Mouse (Mus musculus): ENCODE measurements at regions not wholly inside any gene's neighbourhood (a gene's known extent, or its start where the extent isn't known, plus 50 kb on each side); places are given as distances from the start of the nearest gene placed in this dataset.

GRCm38 (mm10) chr3:147041201-147041600 is 189.0 kb downstream of the Ttll7 start:
- no peak for ATAC-seq
- H3K9me3 ChIP-seq (ENCODE audit: control insufficient read depth, low read length), result no peaks in the 10 kb centered on the region
- no peak overlapping the region for H3K4me3 ChIP-seq (ENCODE audit: low read length)
- H3K9ac ChIP-seq (ENCODE audit: low read depth, low read length), result no peak overlapping the region
- no peak overlapping the region for H3K27ac ChIP-seq (ENCODE audit: low read length)
- H3K4me2 ChIP-seq (ENCODE audit: low read depth, low read length), result no peak overlapping the region
- no peaks in the 10 kb centered on the region for H3K4me1 ChIP-seq (ENCODE audit: control insufficient read depth, insufficient read depth, low read length)
- H3K27me3 ChIP-seq (replicated peaks; ENCODE audit: control insufficient read depth, insufficient read depth, low read length), result no peaks in the 10 kb centered on the region
- WGBS, result 92% methylated on average over 4 of the region's 4 CpGs
- H3K36me3 ChIP-seq (ENCODE audit: control insufficient read depth, insufficient read depth, low read length), result no peaks in the 10 kb centered on the region

- Histone ChIP-seq H3K27me3 (replicated peaks; ENCODE audit: control insufficient read depth, insufficient read depth, low read length) (no peaks in the 10 kb centered on the region), H3K36me3 (ENCODE audit: control insufficient read depth, insufficient read depth, low read length) (no peaks in the 10 kb centered on the region), H3K4me3 (ENCODE audit: low read length) (no peak overlapping the region), H3K4me1 (ENCODE audit: control insufficient read depth, insufficient read depth, low read length) (no peaks in the 10 kb centered on the region), H3K9me3 (ENCODE audit: control insufficient read depth, low read length) (no peaks in the 10 kb centered on the region), H3K9ac (ENCODE audit: low read depth, low read length) (no peak overlapping the region), H3K27ac (ENCODE audit: low read length) (no peak overlapping the region), H3K4me2 (ENCODE audit: low read depth, low read length) (no peak overlapping the region)
- no peak for ATAC-seq
- WGBS, result 75% methylated on average over 3 of the region's 3 CpGs
Observed at GRCm38 (mm10) chr3:147042911-147043310, 190.7 kb downstream of the Ttll7 start.

- no peak for ATAC-seq
- Histone ChIP-seq H3K4me3 (ENCODE audit: low read length) (no peak overlapping the region), H3K27ac (ENCODE audit: low read length) (no peak overlapping the region), H3K9me3 (ENCODE audit: control insufficient read depth, low read length) (no peaks in the 10 kb centered on the region), H3K4me2 (ENCODE audit: low read depth, low read length) (no peak overlapping the region), H3K36me3 (ENCODE audit: control insufficient read depth, insufficient read depth, low read length) (no peaks in the 10 kb centered on the region), H3K4me1 (ENCODE audit: control insufficient read depth, insufficient read depth, low read length) (no peaks in the 10 kb centered on the region), H3K27me3 (replicated peaks; ENCODE audit: control insufficient read depth, insufficient read depth, low read length) (no peaks in the 10 kb centered on the region), H3K9ac (ENCODE audit: low read depth, low read length) (no peak overlapping the region)
- WGBS, result 57% methylated on average over 2 of the region's 2 CpGs
Observed at GRCm38 (mm10) chr3:147046634-147047033, 194.5 kb downstream of the Ttll7 start.

- Histone ChIP-seq H3K27ac (ENCODE audit: low read length) (no peak overlapping the region), H3K4me2 (ENCODE audit: low read depth, low read length) (no peak overlapping the region), H3K27me3 (replicated peaks; ENCODE audit: control insufficient read depth, insufficient read depth, low read length) (no peaks in the 10 kb centered on the region), H3K4me1 (ENCODE audit: control insufficient read depth, insufficient read depth, low read length) (no peaks in the 10 kb centered on the region), H3K36me3 (ENCODE audit: control insufficient read depth, insufficient read depth, low read length) (no peaks in the 10 kb centered on the region), H3K9ac (ENCODE audit: low read depth, low read length) (no peak overlapping the region), H3K4me3 (ENCODE audit: low read length) (no peak overlapping the region), H3K9me3 (ENCODE audit: control insufficient read depth, low read length) (no peaks in the 10 kb centered on the region)
- no peak for ATAC-seq
- WGBS, result 79% methylated on average over 8 of the region's 8 CpGs
Observed at GRCm38 (mm10) chr3:147054157-147054838, 202.1 kb downstream of the Ttll7 start.

GRCm38 (mm10) chr3:147057874-147058273 is 205.7 kb downstream of the Ttll7 start:
- Histone ChIP-seq H3K4me1 (ENCODE audit: control insufficient read depth, insufficient read depth, low read length) (no peaks in the 10 kb centered on the region), H3K36me3 (ENCODE audit: control insufficient read depth, insufficient read depth, low read length) (no peaks in the 10 kb centered on the region)
- no peak for ATAC-seq

GRCm38 (mm10) chr3:147060659-147061058 is 208.5 kb downstream of the Ttll7 start:
- Histone ChIP-seq H3K4me2 (ENCODE audit: low read depth, low read length) (no peak overlapping the region), H3K27ac (ENCODE audit: low read length) (no peak overlapping the region), H3K4me1 (ENCODE audit: control insufficient read depth, insufficient read depth, low read length) (no peaks in the 10 kb centered on the region), H3K9ac (ENCODE audit: low read depth, low read length) (no peak overlapping the region), H3K36me3 (ENCODE audit: control insufficient read depth, insufficient read depth, low read length) (no peaks in the 10 kb centered on the region), H3K27me3 (replicated peaks; ENCODE audit: control insufficient read depth, insufficient read depth, low read length) (no peaks in the 10 kb centered on the region), H3K9me3 (ENCODE audit: control insufficient read depth, low read length) (no peaks in the 10 kb centered on the region), H3K4me3 (ENCODE audit: low read length) (no peak overlapping the region)
- no peak for ATAC-seq
- 86% methylated on average over 8 of the region's 8 CpGs for WGBS

More at GRCm38 (mm10) chr3:147057874-147058273, 205.7 kb downstream of the Ttll7 start:
- H3K9me3 ChIP-seq (ENCODE audit: control insufficient read depth, low read length), result no peaks in the 10 kb centered on the region
- H3K9ac ChIP-seq (ENCODE audit: low read depth, low read length), result no peak overlapping the region
- no peaks in the 10 kb centered on the region for H3K27me3 ChIP-seq (replicated peaks; ENCODE audit: control insufficient read depth, insufficient read depth, low read length)
- H3K4me3 ChIP-seq (ENCODE audit: low read length), result no peak overlapping the region
- H3K4me2 ChIP-seq (ENCODE audit: low read depth, low read length), result no peak overlapping the region
- 68% methylated on average over 3 of the region's 3 CpGs for WGBS
- no peak overlapping the region for H3K27ac ChIP-seq (ENCODE audit: low read length)

- no peaks in the 10 kb centered on the region for H3K36me3 ChIP-seq (ENCODE audit: control insufficient read depth, insufficient read depth, low read length)
- no peak overlapping the region for H3K9ac ChIP-seq (ENCODE audit: low read depth, low read length)
- no peaks in the 10 kb centered on the region for H3K27me3 ChIP-seq (replicated peaks; ENCODE audit: control insufficient read depth, insufficient read depth, low read length)
- H3K4me3 ChIP-seq (ENCODE audit: low read length), result no peak overlapping the region
- H3K27ac ChIP-seq (ENCODE audit: low read length), result no peak overlapping the region
- no peak for ATAC-seq
- H3K4me1 ChIP-seq (ENCODE audit: control insufficient read depth, insufficient read depth, low read length), result no peaks in the 10 kb centered on the region
- H3K9me3 ChIP-seq (ENCODE audit: control insufficient read depth, low read length), result no peaks in the 10 kb centered on the region
- 85% methylated on average over 7 of the region's 7 CpGs for WGBS
- H3K4me2 ChIP-seq (ENCODE audit: low read depth, low read length), result no peak overlapping the region
Observed at GRCm38 (mm10) chr3:147062451-147062850, 210.3 kb downstream of the Ttll7 start.

GRCm38 (mm10) chr3:147063578-147064442 is 211.6 kb downstream of the Ttll7 start:
- Histone ChIP-seq H3K9me3 (ENCODE audit: control insufficient read depth, low read length) (no peaks in the 10 kb centered on the region), H3K27me3 (replicated peaks; ENCODE audit: control insufficient read depth, insufficient read depth, low read length) (no peaks in the 10 kb centered on the region), H3K27ac (ENCODE audit: low read length) (no peak overlapping the region), H3K4me3 (ENCODE audit: low read length) (no peak overlapping the region), H3K4me1 (ENCODE audit: control insufficient read depth, insufficient read depth, low read length) (no peaks in the 10 kb centered on the region), H3K4me2 (ENCODE audit: low read depth, low read length) (no peak overlapping the region), H3K36me3 (ENCODE audit: control insufficient read depth, insufficient read depth, low read length) (no peaks in the 10 kb centered on the region), H3K9ac (ENCODE audit: low read depth, low read length) (no peak overlapping the region)
- 66% methylated on average over 16 of the region's 16 CpGs for WGBS
- peak; percentile 67 for ATAC-seq

- H3K27ac ChIP-seq (ENCODE audit: low read length), result no peak overlapping the region
- no peaks in the 10 kb centered on the region for H3K9me3 ChIP-seq (ENCODE audit: control insufficient read depth, low read length)
- no peak for ATAC-seq
- no peak overlapping the region for H3K4me3 ChIP-seq (ENCODE audit: low read length)
- H3K4me1 ChIP-seq (ENCODE audit: control insufficient read depth, insufficient read depth, low read length), result no peaks in the 10 kb centered on the region
- no peaks in the 10 kb centered on the region for H3K36me3 ChIP-seq (ENCODE audit: control insufficient read depth, insufficient read depth, low read length)
- H3K4me2 ChIP-seq (ENCODE audit: low read depth, low read length), result no peak overlapping the region
- no peak overlapping the region for H3K9ac ChIP-seq (ENCODE audit: low read depth, low read length)
- 70% methylated on average over 3 of the region's 3 CpGs for WGBS
- H3K27me3 ChIP-seq (replicated peaks; ENCODE audit: control insufficient read depth, insufficient read depth, low read length), result no peaks in the 10 kb centered on the region
Observed at GRCm38 (mm10) chr3:147064443-147064868, 212.3 kb downstream of the Ttll7 start.

Measured in intestine, embryonic 16.5 days (tissue).